Mouse (Mus musculus) thymus, postnatal 25 days (tissue): ENCODE data around the gene Pygm.
A peak's percentile ranks its signal among the peaks of the same experiment; 100 is the strongest.

Experiments used
- DNase-seq: peaks from one replicate; pipeline ENCODE4 v3.0.0; 2022

Gene Pygm

GRCm38 (mm10) chr19:6416124-6416770 is 32.0 kb downstream of the Pygm start:
- DNase-seq, result no peak

- no peak for DNase-seq
Observed at GRCm38 (mm10) chr19:6416894-6417761, 32.9 kb downstream of the Pygm start.

- DNase-seq, result peak; percentile 80
Observed at GRCm38 (mm10) chr19:6418233-6418879, 34.2 kb downstream of the Pygm start, which contains the start of gene Nrxn2. Gene Nrxn2 (plus strand): TSS chr19:6418731.

- DNase-seq, result no peak
Observed at GRCm38 (mm10) chr19:6418984-6419692, 34.9 kb downstream of the Pygm start.

- no peak for DNase-seq
Observed at GRCm38 (mm10) chr19:6419805-6420310, 35.7 kb downstream of the Pygm start.

GRCm38 (mm10) chr19:6420481-6421210 is 36.4 kb downstream of the Pygm start:
- no peak for DNase-seq

- DNase-seq, result no peak
Observed at GRCm38 (mm10) chr19:6421211-6421590, 37.0 kb downstream of the Pygm start.

- DNase-seq, result no peak
Observed at GRCm38 (mm10) chr19:6422014-6422413, 37.8 kb downstream of the Pygm start.

- DNase-seq, result no peak
Observed at GRCm38 (mm10) chr19:6423241-6423640, 39.0 kb downstream of the Pygm start.

- no peak for DNase-seq
Observed at GRCm38 (mm10) chr19:6424137-6424881, 40.1 kb downstream of the Pygm start.

GRCm38 (mm10) chr19:6425595-6425994 is 41.4 kb downstream of the Pygm start:
- no peak for DNase-seq

- peak; percentile 33 for DNase-seq
Observed at GRCm38 (mm10) chr19:6426703-6427500, 42.7 kb downstream of the Pygm start.

GRCm38 (mm10) chr19:6427653-6428434 is 43.6 kb downstream of the Pygm start:
- no peak for DNase-seq

- peak; percentile 68 for DNase-seq
Observed at GRCm38 (mm10) chr19:6428501-6429200, 44.5 kb downstream of the Pygm start.

- no peak for DNase-seq
Observed at GRCm38 (mm10) chr19:6443016-6443415, 58.8 kb downstream of the Pygm start.

GRCm38 (mm10) chr19:6445761-6446423 is 61.7 kb downstream of the Pygm start:
- DNase-seq, result no peak

- DNase-seq, result no peak
Observed at GRCm38 (mm10) chr19:6446736-6447437, 62.7 kb downstream of the Pygm start.
